Mouse (Mus musculus) ES-Bruce4 (cell line): Measurements from ENCODE around the gene Cacna1a.

ENCODE experiments used
- CTCF ChIP-seq: IDR thresholded peaks from one replicate; pipeline ENCODE4 v1.8.1; 2011; ENCODE audit warnings: low read depth, low read length
- EP300 ChIP-seq: IDR thresholded peaks from 2 replicates; pipeline ENCODE4 v1.6.1; 2011; ENCODE audit warnings: low read depth, low read length; ENCODE audit not compliant: insufficient read depth
- POLR2A ChIP-seq: IDR thresholded peaks from one replicate; pipeline ENCODE4 v1.8.1; 2011; ENCODE audit warnings: low read length; ENCODE audit not compliant: insufficient read depth

GRCm38 (mm10) chr8:84577432-84577831, 189.2 kb downstream of the Cacna1a start:
- no peak for TF ChIP-seq CTCF
- no peak for TF ChIP-seq EP300
- TF ChIP-seq POLR2A = no peak
